Mouse (Mus musculus): ENCODE measurements at regions not wholly inside any gene's neighbourhood (a gene's known extent, or its start where the extent isn't known, plus 50 kb on each side); places are given as distances from the start of the nearest gene placed in this dataset.
"Not testable (repeated sequence)": the region's sequence is repeated elsewhere in the genome, so short reads cannot be mapped to it uniquely, and the experiment has no call there.

GRCm38 (mm10) chr10:45855514-45855913, 277.9 kb downstream of the Hace1 start:
- no peak for DNase-seq (ENCODE audit: low spot score in 2 of 2)

GRCm38 (mm10) chr10:45859137-45859536, 281.5 kb downstream of the Hace1 start:
- DNase-seq (ENCODE audit: low spot score in 2 of 2), result no peak

GRCm38 (mm10) chr10:45859909-45860308, 282.3 kb downstream of the Hace1 start:
- no peak for DNase-seq (ENCODE audit: low spot score in 2 of 2)

GRCm38 (mm10) chr10:45860696-45861095, 283.1 kb downstream of the Hace1 start:
- no peak for DNase-seq (ENCODE audit: low spot score in 2 of 2)

GRCm38 (mm10) chr10:45865793-45866192, 288.2 kb downstream of the Hace1 start:
- no peak for DNase-seq (ENCODE audit: low spot score in 2 of 2)

GRCm38 (mm10) chr10:45866860-45867259, 289.2 kb downstream of the Hace1 start:
- no peak for DNase-seq (ENCODE audit: low spot score in 2 of 2)

GRCm38 (mm10) chr10:45871028-45871427, 293.4 kb downstream of the Hace1 start:
- DNase-seq (ENCODE audit: low spot score in 2 of 2), result no peak

GRCm38 (mm10) chr10:45872007-45872890, 294.6 kb downstream of the Hace1 start:
- no peak for DNase-seq (ENCODE audit: low spot score in 2 of 2)

- DNase-seq (ENCODE audit: low spot score in 2 of 2), result no peak
These were observed 296.5 kb downstream of the Hace1 start for GRCm38 (mm10) chr10:45873805-45874780.

- DNase-seq (ENCODE audit: low spot score in 2 of 2), result not testable (repeated sequence)
These were observed 297.7 kb downstream of the Hace1 start for GRCm38 (mm10) chr10:45875287-45875686.

- DNase-seq (ENCODE audit: low spot score in 2 of 2), result no peak
These were observed 306.1 kb downstream of the Hace1 start for GRCm38 (mm10) chr10:45883745-45884144.

- DNase-seq (ENCODE audit: low spot score in 2 of 2), result no peak
These were observed 309.0 kb downstream of the Hace1 start for GRCm38 (mm10) chr10:45886636-45887035.

GRCm38 (mm10) chr10:45888835-45889234, 311.2 kb downstream of the Hace1 start:
- peak; percentile 50 to 75 for DNase-seq (ENCODE audit: low spot score in 2 of 2)

- DNase-seq (ENCODE audit: low spot score in 2 of 2), result peak in 1 of 2 experiments; percentile 23
These were observed 311.8 kb downstream of the Hace1 start for GRCm38 (mm10) chr10:45889381-45889951.

- no peak for DNase-seq (ENCODE audit: low spot score in 2 of 2)
These were observed 312.5 kb downstream of the Hace1 start for GRCm38 (mm10) chr10:45890088-45890626.

GRCm38 (mm10) chr10:45892464-45892863, 314.8 kb downstream of the Hace1 start:
- DNase-seq (ENCODE audit: low spot score in 2 of 2), result no peak

- no peak for DNase-seq (ENCODE audit: low spot score in 2 of 2)
These were observed 316.5 kb downstream of the Hace1 start for GRCm38 (mm10) chr10:45893894-45894831.

GRCm38 (mm10) chr10:45916928-45917327, 339.3 kb downstream of the Hace1 start:
- DNase-seq (ENCODE audit: low spot score in 2 of 2), result peak in 1 of 2 experiments; percentile 10

GRCm38 (mm10) chr10:45925746-45926145, 348.1 kb downstream of the Hace1 start:
- no peak for DNase-seq (ENCODE audit: low spot score in 2 of 2)
